Mouse (Mus musculus): Measurements from ENCODE around the gene Net1. TPM values are rescaled to one million over a fixed set of nuclear protein-coding genes. Genes with fewer than 3 reads are reported as not detected.

The Net1 gene
- total RNA-seq, 1 experiment = 21.1 TPM

- no peak for DNase-seq (ENCODE audit: low read depth, low spot score)
- H3K4me1 ChIP-seq (ENCODE audit: control insufficient read depth in 2 of 2, insufficient read depth in 2 of 2, low read length in 2 of 2, poor library complexity in 1 of 2) = peaks cover 3 to 6% of the 10 kb centered on the region in 2 experiments; a peak in 2 of 4 replicates
- no peaks in the 10 kb centered on the region for H3K9me3 ChIP-seq (ENCODE audit: control insufficient read depth, insufficient read depth, low read depth, low read length)
- peaks cover 31% of the 10 kb centered on the region for H3K36me3 ChIP-seq (ENCODE audit: control insufficient read depth, insufficient read depth, low read length, poor library complexity, severe bottlenecking)
- TF ChIP-seq HCFC1 (IDR thresholded peaks at IDR 0.05; ENCODE audit: borderline replicate concordance, insufficient read depth, low read length) = no peak
- TF ChIP-seq MAFK (IDR thresholded peaks at IDR 0.05; ENCODE audit: insufficient read depth, low read depth, low read length) = no peak
- TF ChIP-seq ZC3H11A (IDR thresholded peaks at IDR 0.05; ENCODE audit: borderline replicate concordance, low read depth, low read length) = no peak
- no peak for TF ChIP-seq ZNF384 (IDR thresholded peaks at IDR 0.05; ENCODE audit: low read depth, low read length)
- TF ChIP-seq CHD2 (IDR thresholded peaks at IDR 0.05; ENCODE audit: low read depth, low read length) = no peak
- H3K9ac ChIP-seq (ENCODE audit: insufficient read depth, low read depth, low read length, poor library complexity, severe bottlenecking) = no peak overlapping the region
- no peak overlapping the region for H3K4me3 ChIP-seq (ENCODE audit: insufficient read depth in 1 of 2, low read depth in 1 of 2, low read length in 2 of 2, poor library complexity in 1 of 2, severe bottlenecking in 1 of 2)
- in situ Hi-C loops (cut with MboI; ENCODE audit: low sequenced_read_pairs in 2 of 2, unreplicated experiment in 2 of 2) = loop anchor here in 1 of 2 experiments (25.0 kb wide), 1 partner anchor 227 kb away; no protein-coding TSS in a partner anchor
- no peak overlapping the region for H3K27ac ChIP-seq (ENCODE audit: insufficient read depth, low read depth, low read length, poor library complexity, severe bottlenecking)
These were observed 28.9 kb downstream of the Net1 start for GRCm38 (mm10) chr13:3889111-3889510.

GRCm38 (mm10) chr13:3886663-3887062 is 31.4 kb downstream of the Net1 start:
- Histone ChIP-seq H3K9ac (ENCODE audit: insufficient read depth, low read depth, low read length, poor library complexity, severe bottlenecking) (no peak overlapping the region), H3K9me3 (ENCODE audit: control insufficient read depth, insufficient read depth, low read depth, low read length) (no peaks in the 10 kb centered on the region), H3K4me3 (ENCODE audit: insufficient read depth in 1 of 2, low read depth in 1 of 2, low read length in 2 of 2, poor library complexity in 1 of 2, severe bottlenecking in 1 of 2) (no peak overlapping the region), H3K4me1 (ENCODE audit: control insufficient read depth in 2 of 2, insufficient read depth in 2 of 2, low read length in 2 of 2, poor library complexity in 1 of 2) (peaks cover 0 to 2% of the 10 kb centered on the region in 2 experiments; a peak in 1 of 4 replicates), H3K27ac (ENCODE audit: insufficient read depth, low read depth, low read length, poor library complexity, severe bottlenecking) (no peak overlapping the region), H3K36me3 (ENCODE audit: control insufficient read depth, insufficient read depth, low read length, poor library complexity, severe bottlenecking) (peaks cover 37% of the 10 kb centered on the region)
- TF ChIP-seq MAFK (IDR thresholded peaks at IDR 0.05; ENCODE audit: insufficient read depth, low read depth, low read length) = no peak
- TF ChIP-seq ZNF384 (IDR thresholded peaks at IDR 0.05; ENCODE audit: low read depth, low read length) = no peak
- TF ChIP-seq HCFC1 (IDR thresholded peaks at IDR 0.05; ENCODE audit: borderline replicate concordance, insufficient read depth, low read length) = no peak
- no peak for TF ChIP-seq CHD2 (IDR thresholded peaks at IDR 0.05; ENCODE audit: low read depth, low read length)
- no peak for TF ChIP-seq ZC3H11A (IDR thresholded peaks at IDR 0.05; ENCODE audit: borderline replicate concordance, low read depth, low read length)
- in situ Hi-C loops (cut with MboI; ENCODE audit: low sequenced_read_pairs in 2 of 2, unreplicated experiment in 2 of 2) = loop anchor here in 1 of 2 experiments (25.0 kb wide), 1 partner anchor 224 kb away; no protein-coding TSS in a partner anchor
- DNase-seq (ENCODE audit: low read depth, low spot score) = no peak

GRCm38 (mm10) chr13:3877679-3878220 is 40.3 kb downstream of the Net1 start:
- no peak for DNase-seq (ENCODE audit: low read depth, low spot score)
- in situ Hi-C loops (cut with MboI; ENCODE audit: low sequenced_read_pairs in 2 of 2, unreplicated experiment in 2 of 2) = loop anchor here in 1 of 2 experiments (25.0 kb wide), 1 partner anchor 215 kb away; no protein-coding TSS in a partner anchor
- H3K9ac ChIP-seq (ENCODE audit: insufficient read depth, low read depth, low read length, poor library complexity, severe bottlenecking) = no peak overlapping the region
- no peaks in the 10 kb centered on the region for H3K9me3 ChIP-seq (ENCODE audit: control insufficient read depth, insufficient read depth, low read depth, low read length)
- no peak overlapping the region for H3K4me3 ChIP-seq (ENCODE audit: insufficient read depth in 1 of 2, low read depth in 1 of 2, low read length in 2 of 2, poor library complexity in 1 of 2, severe bottlenecking in 1 of 2)
- TF ChIP-seq HCFC1 (IDR thresholded peaks at IDR 0.05; ENCODE audit: borderline replicate concordance, insufficient read depth, low read length) (no peak), CHD2 (IDR thresholded peaks at IDR 0.05; ENCODE audit: low read depth, low read length) (no peak), ZNF384 (IDR thresholded peaks at IDR 0.05; ENCODE audit: low read depth, low read length) (no peak), MAFK (IDR thresholded peaks at IDR 0.05; ENCODE audit: insufficient read depth, low read depth, low read length) (no peak), ZC3H11A (IDR thresholded peaks at IDR 0.05; ENCODE audit: borderline replicate concordance, low read depth, low read length) (no peak)
- peaks cover 4% of the 10 kb centered on the region; the same call in 1 of the 2 replicates for H3K36me3 ChIP-seq (ENCODE audit: control insufficient read depth, insufficient read depth, low read length, poor library complexity, severe bottlenecking)
- no peak overlapping the region; the same call in 1 of the 2 replicates for H3K27ac ChIP-seq (ENCODE audit: insufficient read depth, low read depth, low read length, poor library complexity, severe bottlenecking)
- no peaks in the 10 kb centered on the region for H3K4me1 ChIP-seq (ENCODE audit: control insufficient read depth in 2 of 2, insufficient read depth in 2 of 2, low read length in 2 of 2, poor library complexity in 1 of 2)

- no peak overlapping the region for H3K27ac ChIP-seq (ENCODE audit: insufficient read depth, low read depth, low read length, poor library complexity, severe bottlenecking)
- H3K9me3 ChIP-seq (ENCODE audit: control insufficient read depth, insufficient read depth, low read depth, low read length) = no peaks in the 10 kb centered on the region
- TF ChIP-seq ZC3H11A (IDR thresholded peaks at IDR 0.05; ENCODE audit: borderline replicate concordance, low read depth, low read length) (no peak), ZNF384 (IDR thresholded peaks at IDR 0.05; ENCODE audit: low read depth, low read length) (no peak), CHD2 (IDR thresholded peaks at IDR 0.05; ENCODE audit: low read depth, low read length) (no peak), MAFK (IDR thresholded peaks at IDR 0.05; ENCODE audit: insufficient read depth, low read depth, low read length) (no peak), HCFC1 (IDR thresholded peaks at IDR 0.05; ENCODE audit: borderline replicate concordance, insufficient read depth, low read length) (no peak)
- no peak for DNase-seq (ENCODE audit: low read depth, low spot score)
- no peak overlapping the region for H3K9ac ChIP-seq (ENCODE audit: insufficient read depth, low read depth, low read length, poor library complexity, severe bottlenecking)
- no peaks in the 10 kb centered on the region for H3K4me1 ChIP-seq (ENCODE audit: control insufficient read depth in 2 of 2, insufficient read depth in 2 of 2, low read length in 2 of 2, poor library complexity in 1 of 2)
- peaks cover 4% of the 10 kb centered on the region; the same call in 1 of the 2 replicates for H3K36me3 ChIP-seq (ENCODE audit: control insufficient read depth, insufficient read depth, low read length, poor library complexity, severe bottlenecking)
- no peak overlapping the region for H3K4me3 ChIP-seq (ENCODE audit: insufficient read depth in 1 of 2, low read depth in 1 of 2, low read length in 2 of 2, poor library complexity in 1 of 2, severe bottlenecking in 1 of 2)
- in situ Hi-C loops (cut with MboI; ENCODE audit: low sequenced_read_pairs in 2 of 2, unreplicated experiment in 2 of 2) = loop anchor here in 1 of 2 experiments (25.0 kb wide), 1 partner anchor 215 kb away; no protein-coding TSS in a partner anchor
These were observed 40.8 kb downstream of the Net1 start for GRCm38 (mm10) chr13:3877185-3877584.
